Mouse (Mus musculus) forebrain, embryonic 16.5 days (tissue): Measurements from ENCODE around the gene Cyp24a1. TPM values are rescaled to one million over a fixed set of nuclear protein-coding genes. Genes with fewer than 3 reads are reported as not detected.

ENCODE experiments used
- ATAC-seq: fragments of 200-750 bp; cut with Nextera tagmentation; 2 replicates; pipeline ENCODE4 v1.8.0; 2017; ENCODE audit warnings: mild to moderate bottlenecking, moderate library complexity
- H3K27ac ChIP-seq: fragments of 300-500 bp; sonication (generic); 2 replicates; pipeline ENCODE4 v1.5.1; 2014; ENCODE audit warnings: low read length, control low read depth
- H3K27me3 ChIP-seq: fragments of 300-500 bp; sonication (generic); replicated peaks from 2 replicates; pipeline ENCODE4 v1.6.1; 2014; ENCODE audit warnings: low read length; ENCODE audit not compliant: control insufficient read depth, insufficient read depth
- H3K36me3 ChIP-seq: fragments of 300-500 bp; sonication (generic); 2 replicates; pipeline ENCODE4 v1.6.1; 2014; ENCODE audit not compliant: control insufficient read depth, insufficient read depth
- H3K4me1 ChIP-seq: fragments of 300-500 bp; sonication (generic); replicated peaks from 2 replicates; pipeline ENCODE4 v1.6.1; 2014; ENCODE audit warnings: low read length; ENCODE audit not compliant: control insufficient read depth, insufficient read depth
- H3K4me2 ChIP-seq: fragments of 300-500 bp; sonication (generic); 2 replicates; pipeline ENCODE4 v1.6.1; 2014; ENCODE audit warnings: mild to moderate bottlenecking, low read length, control low read depth
- H3K4me3 ChIP-seq: fragments of 300-500 bp; sonication (generic); replicated peaks from 2 replicates; pipeline ENCODE4 v1.5.1; 2014; ENCODE audit warnings: mild to moderate bottlenecking, low read length, control low read depth
- H3K9ac ChIP-seq: fragments of 300-500 bp; sonication (generic); replicated peaks from 2 replicates; pipeline ENCODE4 v1.6.1; 2014; ENCODE audit warnings: low read depth, low read length, control low read depth
- H3K9me3 ChIP-seq: fragments of 300-500 bp; sonication (generic); 2 replicates; pipeline ENCODE4 v1.6.1; 2016; ENCODE audit warnings: low read length; ENCODE audit not compliant: control insufficient read depth
- WGBS: fragments of 180-500 bp; shearing (Covaris S2); extraction: QIAGEN DNeasy Blood & Tissue Kit; methylation state at CpG from one replicate; pipeline ENCODE4 v1.1.7; 2014; 5-methylcytosine and 5-hydroxymethylcytosine counted together
- polyA plus RNA-seq: library from polyadenylated mRNA; unstranded; fragments of >200 nt; fragmentation: Nextera tagmentation; extraction: Ambion mirVana; gene quantifications from 2 replicates; pipeline ENCODE4 v1.2.1, GENCODE M21; 2015

Cyp24a1 gene
- polyA plus RNA-seq, 1 experiment from 2014 or later = 0.11 TPM

DNA sequence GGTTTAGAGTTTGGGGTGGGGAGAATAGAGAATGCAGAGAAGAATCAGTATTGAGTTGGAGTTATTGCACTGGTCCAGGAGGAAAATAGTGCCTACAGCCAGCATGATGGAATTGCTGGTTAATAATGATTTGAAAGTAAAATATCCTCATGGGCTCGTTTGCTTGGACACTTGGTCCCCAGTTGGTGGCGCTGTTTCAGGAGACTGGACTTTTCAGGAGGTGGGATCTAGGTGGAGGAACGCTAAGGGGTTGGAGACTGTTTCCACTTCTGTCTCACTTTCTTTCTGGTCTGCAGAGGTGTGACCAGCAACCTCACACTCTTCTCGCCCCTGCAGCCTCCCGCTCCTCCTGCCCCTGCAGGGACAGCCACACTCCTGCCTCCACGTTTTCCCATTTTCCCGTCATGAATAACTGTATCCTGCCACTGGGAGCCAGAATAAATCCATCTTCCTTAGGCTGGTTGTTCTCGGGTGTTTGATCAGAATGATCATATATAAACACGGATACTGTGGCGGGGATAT is 14.9 kb downstream of the Cyp24a1 start:
- H3K27me3 ChIP-seq = no peaks in the 10 kb centered on the region
- no peak overlapping the region for H3K27ac ChIP-seq
- H3K4me1 ChIP-seq = no peaks in the 10 kb centered on the region
- H3K4me3 ChIP-seq = no peak overlapping the region
- no peaks in the 10 kb centered on the region for H3K9me3 ChIP-seq
- H3K9ac ChIP-seq = no peak overlapping the region
- ATAC-seq = no peak
- H3K4me2 ChIP-seq = no peak overlapping the region
- no peaks in the 10 kb centered on the region for H3K36me3 ChIP-seq
- 76% methylated on average over 10 of the region's 10 CpGs for WGBS

DNA sequence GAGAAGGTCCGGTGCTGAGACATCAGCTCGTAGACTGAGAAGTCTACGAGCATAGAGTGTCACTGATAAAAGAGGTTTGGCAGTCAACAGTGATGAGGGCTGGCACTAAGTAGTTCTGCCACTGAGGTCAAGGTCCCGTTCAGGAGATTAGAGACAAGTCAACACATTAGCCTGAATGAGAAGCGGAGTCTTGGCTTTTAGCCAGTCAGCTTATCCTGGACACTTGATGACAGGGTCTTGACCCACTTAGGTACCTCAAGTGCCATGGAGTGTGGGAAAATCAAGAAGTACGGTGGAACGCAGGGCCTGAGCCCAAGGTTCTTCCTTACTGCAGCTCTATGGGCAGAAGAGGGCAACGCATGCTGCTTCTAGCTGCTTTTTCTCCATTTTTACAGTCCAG is 20.3 kb downstream of the Cyp24a1 start:
- no peak overlapping the region for H3K4me3 ChIP-seq
- 84% methylated on average over 8 of the region's 8 CpGs for whole genome bisulfite sequencing
- H3K4me1 ChIP-seq = no peaks in the 10 kb centered on the region

DNA sequence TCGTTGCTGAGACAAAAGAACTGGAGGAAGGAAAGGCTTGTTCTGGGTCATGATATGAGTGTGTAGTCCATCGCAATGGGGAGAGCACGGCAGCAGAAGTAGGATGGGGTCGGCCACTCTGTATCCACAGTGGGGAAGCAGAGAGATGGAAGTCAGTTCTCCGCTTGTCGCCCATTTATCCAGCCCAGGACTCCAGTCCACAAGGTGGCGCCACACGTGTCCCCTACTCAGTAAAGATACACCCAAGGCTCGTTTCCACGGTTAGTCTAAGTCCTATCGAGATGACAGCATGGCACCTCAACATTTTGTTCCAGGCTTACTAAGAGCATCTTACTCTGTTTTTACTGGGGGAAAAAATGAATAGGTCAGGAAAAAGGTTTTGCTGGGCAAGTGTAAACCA is 20.7 kb downstream of the Cyp24a1 start:
- Histone ChIP-seq H3K27ac (no peak overlapping the region), H3K4me1 (no peaks in the 10 kb centered on the region), H3K27me3 (no peaks in the 10 kb centered on the region), H3K4me2 (no peak overlapping the region), H3K9me3 (no peaks in the 10 kb centered on the region), H3K36me3 (no peaks in the 10 kb centered on the region), H3K9ac (no peak overlapping the region), H3K4me3 (no peak overlapping the region)
- no peak for ATAC-seq
- 86% methylated on average over 11 of the region's 11 CpGs for WGBS

More for the DNA sequence above, 20.3 kb downstream of the Cyp24a1 start:
- no peak for ATAC-seq
- Histone ChIP-seq H3K27ac (no peak overlapping the region), H3K9ac (no peak overlapping the region), H3K4me2 (no peak overlapping the region), H3K27me3 (no peaks in the 10 kb centered on the region), H3K9me3 (no peaks in the 10 kb centered on the region), H3K36me3 (no peaks in the 10 kb centered on the region)

DNA sequence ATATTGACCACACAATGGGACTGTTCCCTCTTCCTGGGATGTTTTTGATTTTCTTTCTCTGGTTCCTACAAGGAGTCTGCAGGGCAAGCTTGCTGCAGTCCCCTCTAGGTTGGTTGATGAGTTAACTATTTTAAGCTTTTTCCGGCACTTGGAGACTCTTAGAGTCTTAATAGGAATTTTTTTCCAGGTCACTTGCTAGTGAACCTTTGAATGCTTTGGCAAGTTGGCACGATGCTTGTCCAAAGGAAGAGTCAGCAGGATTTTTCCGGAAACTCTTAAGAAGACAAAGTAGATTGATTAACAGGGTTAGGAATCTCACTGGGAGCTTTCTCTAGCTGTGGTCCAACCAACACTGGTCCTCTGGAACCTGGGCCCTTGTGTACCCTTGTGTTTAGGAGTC is 21.8 kb downstream of the Cyp24a1 start:
- H3K36me3 ChIP-seq = no peaks in the 10 kb centered on the region
- no peaks in the 10 kb centered on the region for H3K27me3 ChIP-seq
- no peaks in the 10 kb centered on the region for H3K4me1 ChIP-seq
- no peak overlapping the region for H3K27ac ChIP-seq
- 56% methylated on average over 3 of the region's 3 CpGs for WGBS
- no peaks in the 10 kb centered on the region for H3K9me3 ChIP-seq
- no peak overlapping the region for H3K9ac ChIP-seq
- H3K4me3 ChIP-seq = no peak overlapping the region
- H3K4me2 ChIP-seq = no peak overlapping the region
- ATAC-seq = no peak

DNA sequence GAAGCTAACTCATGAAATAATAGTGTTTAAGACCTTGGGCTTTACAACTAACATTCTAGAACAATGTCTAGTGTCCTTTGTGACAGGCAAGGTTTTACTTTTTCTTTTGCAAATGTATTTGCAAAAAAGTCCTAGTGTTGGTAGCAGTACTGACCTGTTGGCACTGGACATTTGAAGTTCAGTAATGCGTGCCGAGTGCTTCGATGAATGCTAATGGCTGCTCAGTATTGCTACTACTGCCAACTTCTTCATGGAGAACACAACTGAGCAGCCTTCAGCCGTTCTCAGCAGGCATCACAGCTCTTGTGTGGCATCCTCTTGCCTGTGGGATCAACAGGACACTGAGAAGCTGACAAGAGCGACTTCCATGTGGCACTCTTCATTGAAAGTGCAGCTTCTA is 22.8 kb downstream of the Cyp24a1 start:
- WGBS = 92% methylated on average over 5 of the region's 5 CpGs
- no peak for ATAC-seq

DNA sequence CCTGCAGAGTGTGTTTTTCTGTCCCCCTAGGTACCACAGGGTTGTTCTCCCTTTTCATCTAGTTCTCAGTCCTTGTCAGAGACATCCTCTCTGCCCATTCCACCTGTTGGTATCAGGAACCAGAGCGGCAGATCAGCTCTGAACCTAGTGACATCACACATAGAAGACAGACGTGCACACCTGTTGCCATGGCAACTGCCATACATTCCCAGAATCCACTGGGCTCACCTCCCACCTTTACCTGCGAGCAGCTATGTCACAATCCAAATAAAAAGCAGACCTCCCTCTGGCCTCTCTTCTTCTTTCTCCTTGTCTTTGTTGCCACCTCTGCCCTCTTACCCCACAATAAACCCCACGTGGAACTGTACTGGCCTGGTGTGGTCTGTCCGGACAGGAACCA is 26.4 kb downstream of the Cyp24a1 start:
- no peak for ATAC-seq
- WGBS = 80% methylated on average over 5 of the region's 5 CpGs
- no peaks in the 10 kb centered on the region for H3K36me3 ChIP-seq
- H3K9ac ChIP-seq = no peak overlapping the region
- no peak overlapping the region for H3K4me3 ChIP-seq
- no peak overlapping the region for H3K4me2 ChIP-seq
- H3K4me1 ChIP-seq = peaks cover 6% of the 10 kb centered on the region
- no peaks in the 10 kb centered on the region for H3K9me3 ChIP-seq
- no peaks in the 10 kb centered on the region for H3K27me3 ChIP-seq
- no peak overlapping the region for H3K27ac ChIP-seq

More for the DNA sequence above, 22.8 kb downstream of the Cyp24a1 start:
- Histone ChIP-seq H3K4me3 (no peak overlapping the region), H3K4me1 (peaks cover 6% of the 10 kb centered on the region), H3K9me3 (no peaks in the 10 kb centered on the region), H3K4me2 (no peak overlapping the region), H3K27ac (no peak overlapping the region), H3K9ac (no peak overlapping the region), H3K27me3 (no peaks in the 10 kb centered on the region), H3K36me3 (no peaks in the 10 kb centered on the region)

DNA sequence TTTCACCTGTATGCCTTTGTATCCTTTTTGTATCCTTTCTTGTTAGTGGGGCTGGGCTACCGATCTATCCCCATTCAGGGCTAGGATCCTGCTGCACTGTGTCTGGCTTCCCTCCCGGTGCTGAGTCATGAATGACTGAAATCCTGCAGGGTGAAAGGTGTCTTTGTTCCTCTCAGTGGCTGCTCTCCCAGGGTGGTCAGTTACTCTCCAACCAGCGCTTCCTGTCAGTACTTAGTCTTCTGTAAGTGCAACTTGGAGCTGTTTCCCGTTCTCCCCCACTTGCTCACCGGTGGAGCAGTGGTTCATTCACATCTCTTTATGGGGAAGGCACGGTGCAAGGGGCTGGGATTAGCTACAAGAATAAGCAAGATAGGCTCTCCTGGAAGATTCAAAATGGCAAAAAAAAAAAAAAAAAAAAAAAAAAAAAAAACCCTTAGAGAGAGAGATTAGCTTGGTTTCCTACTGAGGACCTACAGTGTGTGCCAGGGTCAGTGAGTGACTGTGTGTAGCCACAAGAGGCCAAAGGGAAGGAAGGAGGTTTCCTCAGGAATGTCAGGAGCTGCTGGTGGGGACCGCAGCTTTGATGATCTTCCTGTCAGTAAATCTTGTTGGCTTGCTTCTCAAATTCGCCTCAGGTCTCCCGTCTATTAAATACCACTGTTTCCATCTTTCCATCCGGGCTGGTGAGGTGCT is 27.2 kb downstream of the Cyp24a1 start:
- Histone ChIP-seq H3K9me3 (no peaks in the 10 kb centered on the region), H3K9ac (no peak overlapping the region), H3K4me2 (peak overlapping the region; percentile 19; the same call in 1 of the 2 replicates), H3K27ac (no peak overlapping the region), H3K27me3 (no peaks in the 10 kb centered on the region), H3K36me3 (no peaks in the 10 kb centered on the region), H3K4me1 (peaks cover 6% of the 10 kb centered on the region), H3K4me3 (no peak overlapping the region)
- 10% methylated on average over 10 of the region's 10 CpGs for WGBS
- ATAC-seq = 0 out of 2 replicates have a peak, but pooled peaks have one; percentile 50

DNA sequence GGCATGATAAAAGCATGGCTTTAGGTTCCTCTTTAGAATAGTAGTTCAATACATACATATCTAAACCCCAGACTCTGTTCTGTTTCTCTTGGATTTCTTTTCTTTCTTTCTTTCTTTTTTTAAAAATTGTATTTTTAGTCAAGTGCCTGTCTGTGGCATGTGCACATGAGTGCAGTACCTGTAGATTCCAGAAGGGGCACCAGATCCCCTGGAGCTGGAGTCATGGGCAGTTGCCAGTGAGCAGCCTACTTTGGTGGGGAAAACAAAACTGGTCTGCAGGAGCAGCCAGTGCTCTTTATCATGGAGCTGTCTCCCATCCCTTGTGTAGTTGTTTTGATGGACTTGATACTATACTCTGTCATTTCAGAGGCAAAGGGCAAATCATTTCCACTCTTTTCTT is 28.9 kb downstream of the Cyp24a1 start:
- Histone ChIP-seq H3K4me2 (no peak overlapping the region), H3K27ac (no peak overlapping the region), H3K27me3 (no peaks in the 10 kb centered on the region), H3K4me1 (peaks cover 6% of the 10 kb centered on the region), H3K9me3 (no peaks in the 10 kb centered on the region), H3K9ac (no peak overlapping the region), H3K4me3 (no peak overlapping the region), H3K36me3 (no peaks in the 10 kb centered on the region)
- ATAC-seq = no peak

DNA sequence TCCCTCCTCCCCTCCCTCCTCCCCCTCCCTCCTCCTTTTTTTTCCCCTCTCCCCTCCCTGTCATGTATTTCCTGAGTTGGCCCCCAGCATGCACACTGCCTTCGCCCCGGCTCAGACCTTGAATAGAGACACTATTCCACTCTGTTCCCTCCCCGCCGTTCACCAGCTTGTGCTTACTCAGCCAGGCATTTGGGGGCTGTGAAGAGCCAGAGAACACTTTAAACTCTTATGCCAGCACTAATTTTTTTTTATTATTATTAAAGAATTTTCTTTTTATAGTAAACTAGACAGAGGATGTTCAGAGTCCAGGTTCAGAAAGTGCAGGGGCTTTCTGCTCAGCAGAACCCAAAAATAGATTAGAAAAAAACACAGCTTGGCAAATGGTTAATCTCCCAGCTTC is 32.1 kb downstream of the Cyp24a1 start:
- Histone ChIP-seq H3K9ac (no peak overlapping the region), H3K4me3 (no peak overlapping the region), H3K4me2 (no peak overlapping the region), H3K9me3 (no peaks in the 10 kb centered on the region), H3K27ac (no peak overlapping the region), H3K36me3 (no peaks in the 10 kb centered on the region), H3K4me1 (peaks cover 6% of the 10 kb centered on the region), H3K27me3 (no peaks in the 10 kb centered on the region)
- WGBS = 42% methylated on average over 4 of the region's 4 CpGs
- no peak for ATAC-seq

DNA sequence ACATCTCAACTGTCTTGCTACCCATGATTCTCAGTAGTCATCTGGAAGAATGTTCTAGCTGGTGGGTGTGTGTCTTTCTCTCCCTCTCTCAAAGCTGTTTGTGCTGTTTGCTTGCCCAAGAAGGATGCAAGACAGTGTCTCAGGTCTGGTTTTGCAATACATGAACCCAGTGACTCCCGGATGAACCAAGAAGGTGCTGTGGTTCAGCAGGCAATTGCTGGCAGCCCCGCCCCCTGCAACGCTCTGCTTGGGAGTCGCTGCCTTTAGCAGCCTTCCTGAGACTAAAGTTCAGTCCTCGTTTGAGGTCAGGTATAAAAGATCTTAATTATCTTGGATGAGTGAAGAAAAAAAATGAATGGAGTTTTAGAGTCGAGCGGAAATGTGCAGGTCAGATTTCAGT is 35.3 kb downstream of the Cyp24a1 start:
- Histone ChIP-seq H3K4me3 (no peak overlapping the region), H3K36me3 (no peaks in the 10 kb centered on the region), H3K27ac (no peak overlapping the region), H3K27me3 (no peaks in the 10 kb centered on the region), H3K4me2 (no peak overlapping the region), H3K9me3 (no peaks in the 10 kb centered on the region), H3K4me1 (no peaks in the 10 kb centered on the region), H3K9ac (no peak overlapping the region)
- WGBS = 51% methylated on average over 7 of the region's 7 CpGs
- ATAC-seq = no peak
